Comparison of ENCODE assay signal across 10 mouse cellular contexts in genomic region chr1:127107485-127107884, GRCm38 (mm10).
DNase-seq lines count a peak whose midpoint lies in the region; ATAC-seq and TF ChIP-seq lines count a peak whose summit lies in the region.
"Had no signal": no experiment of that assay in that cellular context is flagged by ENCODE, and none has a peak within 500 bp of the region (broad histone marks: within the 10 kb centered on the region; RNA-seq: fewer than 3 reads in every experiment).

No protein-coding gene starts in this region.

- no peak overlapping the region for H3K9ac ChIP-seq in heart, embryonic 12.5 days
- H3K9ac ChIP-seq in hindbrain, embryonic 14.5 days = no peak overlapping the region
- H3K9ac ChIP-seq in midbrain, embryonic 15.5 days = no peak overlapping the region
- no peak overlapping the region for H3K9ac ChIP-seq in liver, embryonic 12.5 days

- ATAC-seq in heart, embryonic 12.5 days (ENCODE audit: insufficient number of reproducible peaks, low FRiP score) = no peak
- peak; percentile 83; the same call in 1 of the 2 replicates for ATAC-seq in hindbrain, embryonic 14.5 days (ENCODE audit: low FRiP score)
- ATAC-seq in midbrain, embryonic 15.5 days (replicated peaks) = peak; percentile 78
- ATAC-seq in liver, embryonic 12.5 days = no peak
- ATAC-seq: Patski had no signal

- H3K27me3 ChIP-seq in heart, embryonic 12.5 days (replicated peaks) = no peaks in the 10 kb centered on the region
- H3K27me3 ChIP-seq in cerebellum, adult 2 months (ENCODE audit: control insufficient read depth, insufficient read depth, low read length) = no peaks in the 10 kb centered on the region
- H3K27me3 ChIP-seq in hindbrain, embryonic 14.5 days (ENCODE audit: control insufficient read depth, insufficient read depth, low read length) = no peaks in the 10 kb centered on the region
- no peaks in the 10 kb centered on the region for H3K27me3 ChIP-seq in midbrain, embryonic 15.5 days (replicated peaks)
- no peaks in the 10 kb centered on the region for H3K27me3 ChIP-seq in liver, embryonic 12.5 days (replicated peaks)
- H3K27me3 ChIP-seq: Patski had no signal

- no peak overlapping the region for H3K27ac ChIP-seq in heart, embryonic 12.5 days (ENCODE audit: poor library complexity, severe bottlenecking)
- H3K27ac ChIP-seq in cerebellum, adult 2 months (ENCODE audit: insufficient read depth, low read length) = no peak overlapping the region
- no peak overlapping the region for H3K27ac ChIP-seq in hindbrain, embryonic 14.5 days
- no peak overlapping the region for H3K27ac ChIP-seq in midbrain, embryonic 15.5 days
- no peak overlapping the region for H3K27ac ChIP-seq in liver, embryonic 12.5 days

- H3K4me2 ChIP-seq in heart, embryonic 12.5 days = no peak overlapping the region
- H3K4me2 ChIP-seq in hindbrain, embryonic 14.5 days (replicated peaks) = no peak overlapping the region
- no peak overlapping the region for H3K4me2 ChIP-seq in midbrain, embryonic 15.5 days
- H3K4me2 ChIP-seq in liver, embryonic 12.5 days = no peak overlapping the region

- no peak for TF ChIP-seq POLR2A in cerebellum, adult 2 months (IDR thresholded peaks at IDR 0.05; ENCODE audit: borderline replicate concordance, insufficient read depth, low read length)

- 64% methylated on average over 5 of the region's 5 CpGs for WGBS in heart, embryonic 12.5 days
- 5% methylated on average over 5 of the region's 5 CpGs for WGBS in cerebellum, adult 2 months
- 29% methylated on average over 5 of the region's 5 CpGs for WGBS in hindbrain, embryonic 14.5 days
- 47% methylated on average over 5 of the region's 5 CpGs for WGBS in midbrain, embryonic 15.5 days
- WGBS in liver, embryonic 12.5 days (ENCODE audit: insufficient replicate concordance) = 73% methylated on average over 5 of the region's 5 CpGs

- H3K9me3 ChIP-seq in heart, embryonic 12.5 days (replicated peaks) = no peaks in the 10 kb centered on the region
- H3K9me3 ChIP-seq in hindbrain, embryonic 14.5 days (ENCODE audit: control insufficient read depth, low read length) = no peaks in the 10 kb centered on the region
- H3K9me3 ChIP-seq in midbrain, embryonic 15.5 days = no peaks in the 10 kb centered on the region
- H3K9me3 ChIP-seq in liver, embryonic 12.5 days (replicated peaks) = no peaks in the 10 kb centered on the region

- peaks cover 6% of the 10 kb centered on the region; the same call in 1 of the 2 replicates for H3K4me1 ChIP-seq in heart, embryonic 12.5 days (replicated peaks)
- no peaks in the 10 kb centered on the region for H3K4me1 ChIP-seq in cerebellum, adult 2 months (ENCODE audit: control insufficient read depth, insufficient read depth, low read length)
- no peaks in the 10 kb centered on the region; the same call in none of the 2 replicates for H3K4me1 ChIP-seq in hindbrain, embryonic 14.5 days (replicated peaks; ENCODE audit: control insufficient read depth, insufficient read depth, low read length)
- no peaks in the 10 kb centered on the region for H3K4me1 ChIP-seq in midbrain, embryonic 15.5 days
- H3K4me1 ChIP-seq in liver, embryonic 12.5 days = no peaks in the 10 kb centered on the region

- DNase-seq in heart, postnatal 10 days = peak; percentile 38 to 41
- peak; percentile 16 to 29 for DNase-seq in cerebellum, adult 2 months
- DNase-seq in hindbrain, embryonic 14.5 days (ENCODE audit: low spot score) = peak; percentile 64
- no peak for DNase-seq in embryo, embryonic 10 days (ENCODE audit: low spot score)
- DNase-seq in thymus, postnatal 4 days = no peak

- TF ChIP-seq CTCF in cerebellum, adult 2 months (IDR thresholded peaks at IDR 0.05; ENCODE audit: borderline replicate concordance, insufficient read depth, low read depth, low read length) = no peak

- no peaks in the 10 kb centered on the region for H3K36me3 ChIP-seq in heart, embryonic 12.5 days
- H3K36me3 ChIP-seq in hindbrain, embryonic 14.5 days (replicated peaks; ENCODE audit: control insufficient read depth, insufficient read depth) = no peaks in the 10 kb centered on the region
- H3K36me3 ChIP-seq in midbrain, embryonic 15.5 days (replicated peaks) = no peaks in the 10 kb centered on the region
- H3K36me3 ChIP-seq in liver, embryonic 12.5 days = no peaks in the 10 kb centered on the region

- no peak overlapping the region for H3K4me3 ChIP-seq in heart, embryonic 12.5 days
- H3K4me3 ChIP-seq in cerebellum, adult 2 months (replicated peaks; ENCODE audit: insufficient read depth, low read depth, low read length) = no peak overlapping the region
- H3K4me3 ChIP-seq in hindbrain, embryonic 14.5 days (replicated peaks; ENCODE audit: low read length) = no peak overlapping the region
- no peak overlapping the region for H3K4me3 ChIP-seq in midbrain, embryonic 15.5 days
- no peak overlapping the region for H3K4me3 ChIP-seq in liver, embryonic 12.5 days
- H3K4me3 ChIP-seq: erythroblast, embryonic 14.5 days had no signal

- intact Hi-C loops in heart, postnatal 10 days (cut with DNase I) = loop anchor here (10.0 kb wide), 1 partner anchor 357 kb away; no protein-coding TSS in a partner anchor

Comparison
In these comparisons a context has a peak if more than half of its experiments do, and no peak if none do; other contexts are left out.
1. DNase-seq: peak in heart, postnatal 10 days (2 of 2), cerebellum, adult 2 months (2 of 2) and hindbrain, embryonic 14.5 days (single experiment); none in embryo, embryonic 10 days (single experiment) and thymus, postnatal 4 days (single experiment).
2. ATAC-seq: peak in hindbrain, embryonic 14.5 days (single experiment) and midbrain, embryonic 15.5 days (single experiment); none in heart, embryonic 12.5 days (single experiment) and liver, embryonic 12.5 days (single experiment).